8 mouse cellular contexts compared by ENCODE assay signal in genomic region chr3:84252776-84253654, GRCm38 (mm10). TPM values are rescaled to one million over a fixed set of nuclear protein-coding genes. Genes with fewer than 3 reads are reported as not detected.
DNase-seq lines count a peak whose midpoint lies in the region; ATAC-seq and TF ChIP-seq lines count a peak whose summit lies in the region.

No protein-coding gene starts in this region.

- H3K9ac ChIP-seq in forebrain, embryonic 14.5 days (ENCODE audit: low read length): peak overlapping the region; percentile 45
- peak overlapping the region; percentile 8; the same call in 1 of the 2 replicates for H3K9ac ChIP-seq in neural tube, embryonic 14.5 days (replicated peaks; ENCODE audit: low read depth, low read length)

- H3K4me3 ChIP-seq in forebrain, embryonic 14.5 days (ENCODE audit: low read depth, low read length): no peak overlapping the region
- H3K4me3 ChIP-seq in neural tube, embryonic 14.5 days (ENCODE audit: low read depth, low read length): no peak overlapping the region
- no peak overlapping the region for H3K4me3 ChIP-seq in thymus, adult 2 months (ENCODE audit: control insufficient read depth, insufficient read depth, low read length)

- H3K9me3 ChIP-seq in forebrain, embryonic 14.5 days (replicated peaks; ENCODE audit: control insufficient read depth, low read length): no peaks in the 10 kb centered on the region
- no peaks in the 10 kb centered on the region for H3K9me3 ChIP-seq in neural tube, embryonic 14.5 days (ENCODE audit: control insufficient read depth, low read length)

- peaks cover 8% of the 10 kb centered on the region for H3K36me3 ChIP-seq in forebrain, embryonic 14.5 days (ENCODE audit: control insufficient read depth, insufficient read depth, low read length)
- H3K36me3 ChIP-seq in neural tube, embryonic 14.5 days (ENCODE audit: control insufficient read depth, insufficient read depth, low read length): no peaks in the 10 kb centered on the region
- H3K36me3 ChIP-seq in thymus, adult 2 months (ENCODE audit: control insufficient read depth, insufficient read depth, low read length): no peaks in the 10 kb centered on the region

- no peak for TF ChIP-seq CTCF in thymus, adult 2 months (IDR thresholded peaks at IDR 0.05; ENCODE audit: borderline replicate concordance, control insufficient read depth, extremely low read depth, insufficient read depth, low read length, poor library complexity)

- no peak for TF ChIP-seq POLR2A in thymus, adult 2 months (IDR thresholded peaks at IDR 0.05; ENCODE audit: control insufficient read depth, extremely low read depth, insufficient read depth, low read length, poor library complexity)

- no peaks in the 10 kb centered on the region for H3K27me3 ChIP-seq in forebrain, embryonic 14.5 days (replicated peaks; ENCODE audit: control insufficient read depth, insufficient read depth, low read length)
- no peaks in the 10 kb centered on the region for H3K27me3 ChIP-seq in neural tube, embryonic 14.5 days (ENCODE audit: control insufficient read depth, insufficient read depth, low read length)
- no peaks in the 10 kb centered on the region for H3K27me3 ChIP-seq in thymus, adult 2 months (ENCODE audit: control insufficient read depth, insufficient read depth, low read length)

- peak; percentile 67 for ATAC-seq in frontal cortex, adult (ENCODE audit: low TSS enrichment)
- ATAC-seq in forebrain, embryonic 14.5 days: peak; percentile 96
- peak; percentile 83 for ATAC-seq in neural tube, embryonic 14.5 days (ENCODE audit: low read depth)

- DNase-seq in frontal cortex, postnatal 25 days (ENCODE audit: low spot score in 2 of 2): no peak
- DNase-seq in forebrain, embryonic 14.5 days (ENCODE audit: low spot score): peak; percentile 96
- peak; percentile 89 for DNase-seq in layer of hippocampus, adult 9-11 months
- no peak for DNase-seq in thymus, adult 2 months
- no peak for DNase-seq in c-Kit-positive CD71-positive TER-119-positive erythroid progenitor cells, embryonic 14.5 days (ENCODE audit: low spot score)
- DNase-seq in kidney, adult 9 months: no peak

- H3K4me2 ChIP-seq in forebrain, embryonic 14.5 days (ENCODE audit: low read length): peak overlapping the region; percentile 33
- H3K4me2 ChIP-seq in neural tube, embryonic 14.5 days (ENCODE audit: low read depth, low read length): peak overlapping the region; percentile 4; the same call in 1 of the 2 replicates

- peaks cover 46% of the 10 kb centered on the region for H3K4me1 ChIP-seq in forebrain, embryonic 14.5 days (ENCODE audit: control insufficient read depth, insufficient read depth, low read length)
- peaks cover 45% of the 10 kb centered on the region for H3K4me1 ChIP-seq in neural tube, embryonic 14.5 days (ENCODE audit: control insufficient read depth, insufficient read depth, low read length)
- no peaks in the 10 kb centered on the region for H3K4me1 ChIP-seq in thymus, adult 2 months (replicated peaks; ENCODE audit: control insufficient read depth, insufficient read depth, low read length)

- H3K27ac ChIP-seq in forebrain, embryonic 14.5 days (ENCODE audit: low read depth, low read length): peak overlapping the region; percentile 96
- H3K27ac ChIP-seq in neural tube, embryonic 14.5 days (ENCODE audit: low read depth, low read length): peak overlapping the region; percentile 79
- no peak overlapping the region for H3K27ac ChIP-seq in thymus, adult 2 months (ENCODE audit: control insufficient read depth, insufficient read depth, low read length)

- 29% methylated on average over 11 of the region's 11 CpGs for WGBS in forebrain, embryonic 14.5 days
- WGBS in neural tube, embryonic 14.5 days: 35% methylated on average over 11 of the region's 11 CpGs
- WGBS in thymus, adult 2 months: 93% methylated on average over 11 of the region's 11 CpGs

RNA-seq across cellular contexts. Expression of gene Trim2, which starts 53.7 kb away (rescaled TPM):
- 117 and 162 TPM in 2 replicates for polyA plus RNA-seq in forebrain, embryonic 14.5 days (2014; fragmentation: Nextera tagmentation; extraction: Ambion mirVana)
- 136 and 139 TPM in 2 replicates for polyA plus RNA-seq in neural tube, embryonic 14.5 days (2014; fragmentation: Nextera tagmentation; extraction: Ambion mirVana)
- polyA plus RNA-seq in thymus, adult 2 months (2012; rRNA removed): 2.9 and 4.2 TPM in 2 replicates

Comparison
In these comparisons a context has a peak if more than half of its experiments do, and no peak if none do; other contexts are left out.
1. DNase-seq: peak in forebrain, embryonic 14.5 days (single experiment) and layer of hippocampus, adult 9-11 months (single experiment); none in frontal cortex, postnatal 25 days (0 of 2), thymus, adult 2 months (single experiment), c-Kit-positive CD71-positive TER-119-positive erythroid progenitor cells, embryonic 14.5 days (single experiment) and kidney, adult 9 months (single experiment).
2. RNA of gene Trim2, which starts 53.7 kb away (polyA plus RNA-seq): 136 to 139 TPM in neural tube, embryonic 14.5 days and 117 to 162 TPM in forebrain, embryonic 14.5 days; 2.9 to 4.2 TPM in thymus, adult 2 months; every median in the first group is over 10 times any median in the second.
3. Peak in every context shown above with its lines, with median percentiles within 50 percentile points of each other: ATAC-seq.